Mouse (Mus musculus): ENCODE measurements at regions not wholly inside any gene's neighbourhood (a gene's known extent, or its start where the extent isn't known, plus 50 kb on each side); places are given as distances from the start of the nearest gene placed in this dataset.

- Histone ChIP-seq H3K4me1 (ENCODE audit: insufficient read depth, low read length) (no peaks in the 10 kb centered on the region), H3K9me3 (ENCODE audit: low read length) (no peaks in the 10 kb centered on the region), H3K9ac (replicated peaks; ENCODE audit: low read length, poor library complexity, severe bottlenecking) (no peak overlapping the region), H3K4me3 (ENCODE audit: low read depth, low read length) (no peak overlapping the region), H3K27ac (ENCODE audit: low read depth, low read length) (no peak overlapping the region), H3K4me2 (ENCODE audit: low read depth, low read length, poor library complexity, severe bottlenecking) (no peak overlapping the region), H3K36me3 (ENCODE audit: insufficient read depth, low read length) (no peaks in the 10 kb centered on the region), H3K27me3 (ENCODE audit: insufficient read depth, low read length) (no peaks in the 10 kb centered on the region)
- 36% methylated on average over 2 of the region's 2 CpGs for WGBS
- peak; percentile 19 for DNase-seq (ENCODE audit: low spot score)
- no peak for ATAC-seq (ENCODE audit: low FRiP score)
- no peak for TF ChIP-seq CTCF (IDR thresholded peaks at IDR 0.05)
Observed at GRCm38 (mm10) chr12:11518379-11518778, 62.5 kb downstream of the Rad51ap2 start.

DNA sequence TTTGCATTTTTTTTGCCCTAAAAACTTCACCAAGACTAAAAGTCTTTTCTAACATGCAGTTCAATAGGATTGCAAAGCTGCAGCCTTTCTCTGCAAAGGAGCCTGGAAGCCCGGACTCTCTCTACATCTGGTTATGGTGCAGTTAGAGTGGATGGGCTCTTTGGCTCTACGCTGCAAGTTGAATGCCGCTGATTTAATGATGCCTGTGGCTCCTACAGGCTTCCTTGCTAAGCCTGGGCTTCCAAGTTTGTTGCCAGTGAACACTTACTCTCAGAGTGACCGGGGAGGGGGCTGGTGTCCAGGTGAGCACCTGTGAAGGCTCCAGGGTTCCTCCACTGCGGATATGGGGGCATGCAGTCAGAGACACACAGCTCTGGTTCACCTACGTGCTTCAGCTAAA, 107.0 kb downstream of the Rad51ap2 start:
- no peak overlapping the region for H3K27ac ChIP-seq (ENCODE audit: low read depth, low read length)
- H3K4me2 ChIP-seq (ENCODE audit: low read depth, low read length, poor library complexity, severe bottlenecking), result no peak overlapping the region
- WGBS, result 86% methylated on average over 6 of the region's 6 CpGs
- no peak overlapping the region for H3K9ac ChIP-seq (replicated peaks; ENCODE audit: low read length, poor library complexity, severe bottlenecking)
- ATAC-seq (ENCODE audit: low FRiP score), result no peak
- DNase-seq (ENCODE audit: low spot score), result no peak
- H3K36me3 ChIP-seq (ENCODE audit: insufficient read depth, low read length), result no peaks in the 10 kb centered on the region
- H3K9me3 ChIP-seq (ENCODE audit: low read length), result no peaks in the 10 kb centered on the region
- H3K4me3 ChIP-seq (ENCODE audit: low read depth, low read length), result no peak overlapping the region
- H3K27me3 ChIP-seq (ENCODE audit: insufficient read depth, low read length), result no peaks in the 10 kb centered on the region
- TF ChIP-seq CTCF (IDR thresholded peaks at IDR 0.05), result no peak
- H3K4me1 ChIP-seq (ENCODE audit: insufficient read depth, low read length), result no peaks in the 10 kb centered on the region

DNA sequence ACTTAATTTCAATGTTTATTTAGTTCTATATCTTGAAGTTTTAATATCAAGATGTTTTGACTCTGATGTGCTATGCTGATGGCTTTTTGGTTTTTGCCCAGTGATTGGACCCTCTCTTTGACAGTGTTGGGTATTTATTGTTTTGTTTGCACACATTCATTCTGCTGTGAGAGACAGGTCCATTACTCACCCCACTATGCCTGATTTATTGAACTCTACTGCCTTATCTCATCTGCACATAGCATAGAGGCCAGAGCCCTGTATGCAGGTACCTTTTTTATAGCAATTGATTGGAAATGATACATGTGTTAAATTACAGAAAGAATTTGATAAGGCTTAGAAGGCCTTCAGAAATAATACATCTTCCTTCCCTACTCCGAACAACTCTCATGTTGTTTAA, 114.3 kb downstream of the Rad51ap2 start:
- Histone ChIP-seq H3K27ac (ENCODE audit: low read depth, low read length) (no peak overlapping the region), H3K36me3 (ENCODE audit: insufficient read depth, low read length) (no peaks in the 10 kb centered on the region), H3K4me3 (ENCODE audit: low read depth, low read length) (no peak overlapping the region), H3K9me3 (ENCODE audit: low read length) (no peaks in the 10 kb centered on the region), H3K4me1 (ENCODE audit: insufficient read depth, low read length) (no peaks in the 10 kb centered on the region), H3K9ac (replicated peaks; ENCODE audit: low read length, poor library complexity, severe bottlenecking) (no peak overlapping the region), H3K4me2 (ENCODE audit: low read depth, low read length, poor library complexity, severe bottlenecking) (no peak overlapping the region), H3K27me3 (ENCODE audit: insufficient read depth, low read length) (no peaks in the 10 kb centered on the region)
- no peak for TF ChIP-seq CTCF (IDR thresholded peaks at IDR 0.05)
- ATAC-seq (ENCODE audit: low FRiP score), result no peak
- no peak for DNase-seq (ENCODE audit: low spot score)
- WGBS, result 90% methylated on average over 1 of the region's 1 CpGs

DNA sequence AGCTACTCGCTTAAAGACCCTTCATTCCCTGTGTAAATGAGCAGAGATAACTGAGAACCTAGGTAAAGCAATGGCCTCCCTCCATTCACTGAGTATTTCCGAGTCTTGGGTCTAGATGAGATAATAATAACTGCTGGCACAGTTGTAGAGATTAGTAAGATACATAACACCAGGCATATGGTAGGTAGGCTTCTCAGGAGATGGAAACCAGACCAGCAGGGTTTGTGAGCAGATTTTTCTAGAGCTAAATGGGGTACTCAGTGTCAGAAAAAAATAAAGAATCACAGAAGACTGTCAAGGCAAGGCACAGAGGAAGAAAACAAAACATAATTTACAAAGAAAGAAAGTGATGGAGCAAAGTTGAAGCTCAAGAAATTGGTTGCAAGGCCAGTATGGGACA, 148.1 kb downstream of the Rad51ap2 start:
- no peak overlapping the region for H3K4me2 ChIP-seq (ENCODE audit: low read depth, low read length, poor library complexity, severe bottlenecking)
- DNase-seq (ENCODE audit: low spot score) (no peak), ATAC-seq (ENCODE audit: low FRiP score) (no peak)
- no peak for TF ChIP-seq CTCF (IDR thresholded peaks at IDR 0.05)
- no peaks in the 10 kb centered on the region for H3K36me3 ChIP-seq (ENCODE audit: insufficient read depth, low read length)
- no peak overlapping the region for H3K4me3 ChIP-seq (ENCODE audit: low read depth, low read length)
- 72% methylated on average over 2 of the region's 2 CpGs for WGBS
- no peaks in the 10 kb centered on the region for H3K9me3 ChIP-seq (ENCODE audit: low read length)
- no peak overlapping the region for H3K27ac ChIP-seq (ENCODE audit: low read depth, low read length)
- no peaks in the 10 kb centered on the region for H3K4me1 ChIP-seq (ENCODE audit: insufficient read depth, low read length)
- H3K27me3 ChIP-seq (ENCODE audit: insufficient read depth, low read length), result no peaks in the 10 kb centered on the region
- no peak overlapping the region for H3K9ac ChIP-seq (replicated peaks; ENCODE audit: low read length, poor library complexity, severe bottlenecking)

DNA sequence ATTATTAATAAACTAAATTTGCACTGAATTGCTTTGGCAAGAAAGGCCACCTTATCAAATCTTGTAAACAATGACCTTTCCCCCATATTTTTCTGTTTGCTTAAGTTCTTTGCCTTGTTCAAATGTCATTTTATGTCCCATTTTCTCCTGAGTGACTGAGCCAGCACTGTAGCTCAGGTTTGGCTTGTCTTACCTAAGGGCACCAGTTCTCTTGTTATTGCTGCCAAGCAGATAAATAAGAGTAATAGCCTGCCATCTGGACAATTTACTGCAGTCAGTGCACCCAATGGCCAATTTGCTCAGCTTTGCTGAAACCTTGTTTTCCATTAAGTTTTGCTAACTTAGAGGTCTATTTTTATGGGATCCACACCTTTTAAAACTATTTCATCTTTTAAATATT, 152.9 kb downstream of the Rad51ap2 start:
- H3K27me3 ChIP-seq (ENCODE audit: insufficient read depth, low read length), result no peaks in the 10 kb centered on the region
- no peak for ATAC-seq (ENCODE audit: low FRiP score)
- H3K9ac ChIP-seq (replicated peaks; ENCODE audit: low read length, poor library complexity, severe bottlenecking), result no peak overlapping the region
- H3K9me3 ChIP-seq (ENCODE audit: low read length), result no peaks in the 10 kb centered on the region
- TF ChIP-seq CTCF (IDR thresholded peaks at IDR 0.05), result no peak
- H3K4me1 ChIP-seq (ENCODE audit: insufficient read depth, low read length), result no peaks in the 10 kb centered on the region
- H3K4me3 ChIP-seq (ENCODE audit: low read depth, low read length), result no peak overlapping the region
- no peak overlapping the region for H3K4me2 ChIP-seq (ENCODE audit: low read depth, low read length, poor library complexity, severe bottlenecking)
- no peak overlapping the region for H3K27ac ChIP-seq (ENCODE audit: low read depth, low read length)
- H3K36me3 ChIP-seq (ENCODE audit: insufficient read depth, low read length), result no peaks in the 10 kb centered on the region
- DNase-seq (ENCODE audit: low spot score), result no peak

DNA sequence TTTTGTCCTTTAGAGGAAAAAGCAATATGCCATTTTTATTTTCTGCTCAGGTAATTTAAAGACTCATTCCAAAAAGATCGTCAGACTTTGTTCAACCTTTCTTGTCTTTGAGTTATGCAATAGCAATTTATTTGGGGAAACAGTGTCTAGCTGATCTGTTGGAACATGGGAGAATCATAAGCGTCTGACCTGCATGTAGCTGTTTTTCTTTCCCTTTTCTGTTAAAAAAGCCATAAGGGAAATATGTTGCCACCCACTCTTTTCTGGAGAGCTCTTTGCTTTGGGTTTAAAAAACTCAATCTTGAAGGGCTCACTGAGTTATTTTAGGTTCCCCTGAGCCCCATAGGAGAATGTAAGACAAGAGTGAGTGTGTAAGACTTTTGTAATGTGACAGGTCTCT, 155.8 kb downstream of the Rad51ap2 start:
- ATAC-seq (ENCODE audit: low FRiP score) (no peak), DNase-seq (ENCODE audit: low spot score) (no peak)
- Histone ChIP-seq H3K27ac (ENCODE audit: low read depth, low read length) (no peak overlapping the region), H3K4me3 (ENCODE audit: low read depth, low read length) (no peak overlapping the region), H3K9me3 (ENCODE audit: low read length) (no peaks in the 10 kb centered on the region), H3K36me3 (ENCODE audit: insufficient read depth, low read length) (no peaks in the 10 kb centered on the region), H3K27me3 (ENCODE audit: insufficient read depth, low read length) (no peaks in the 10 kb centered on the region), H3K4me2 (ENCODE audit: low read depth, low read length, poor library complexity, severe bottlenecking) (no peak overlapping the region), H3K9ac (replicated peaks; ENCODE audit: low read length, poor library complexity, severe bottlenecking) (no peak overlapping the region), H3K4me1 (ENCODE audit: insufficient read depth, low read length) (no peaks in the 10 kb centered on the region)
- no peak for TF ChIP-seq CTCF (IDR thresholded peaks at IDR 0.05)
- 94% methylated on average over 2 of the region's 2 CpGs for WGBS

- whole genome bisulfite sequencing, result 82% methylated on average over 2 of the region's 2 CpGs
- H3K4me2 ChIP-seq (ENCODE audit: low read depth, low read length, poor library complexity, severe bottlenecking), result no peak overlapping the region
- no peak overlapping the region for H3K27ac ChIP-seq (ENCODE audit: low read depth, low read length)
- no peak for DNase-seq (ENCODE audit: low spot score)
- ATAC-seq (ENCODE audit: low FRiP score), result no peak
- no peak overlapping the region for H3K9ac ChIP-seq (replicated peaks; ENCODE audit: low read length, poor library complexity, severe bottlenecking)
- H3K36me3 ChIP-seq (ENCODE audit: insufficient read depth, low read length), result no peaks in the 10 kb centered on the region
- H3K27me3 ChIP-seq (ENCODE audit: insufficient read depth, low read length), result no peaks in the 10 kb centered on the region
- no peak for TF ChIP-seq CTCF (IDR thresholded peaks at IDR 0.05)
- no peaks in the 10 kb centered on the region for H3K9me3 ChIP-seq (ENCODE audit: low read length)
- no peak overlapping the region for H3K4me3 ChIP-seq (ENCODE audit: low read depth, low read length)
- H3K4me1 ChIP-seq (ENCODE audit: insufficient read depth, low read length), result no peaks in the 10 kb centered on the region
Observed at GRCm38 (mm10) chr12:11615237-11615636, 159.4 kb downstream of the Rad51ap2 start.

All from midbrain, postnatal 0 days (tissue).